Mouse (Mus musculus): ENCODE measurements around the gene Cdk15. TPM values are rescaled to one million over a fixed set of nuclear protein-coding genes. Genes with fewer than 3 reads are reported as not detected.

The Cdk15 gene
- total and polyA plus RNA-seq, 2 experiments from 2014 or later, result 1.3 to 1.8 TPM

- no peaks in the 10 kb centered on the region for H3K4me1 ChIP-seq (ENCODE audit: insufficient read depth, low read length)
- ATAC-seq, result no peak
- no peaks in the 10 kb centered on the region for H3K36me3 ChIP-seq (ENCODE audit: insufficient read depth, low read length)
- no peak overlapping the region for H3K27ac ChIP-seq
- H3K9me3 ChIP-seq (ENCODE audit: low read length), result no peaks in the 10 kb centered on the region
- no peak for DNase-seq (ENCODE audit: low spot score)
- no peak for TF ChIP-seq CTCF (IDR thresholded peaks at IDR 0.05; ENCODE audit: low read depth)
- no peak overlapping the region for H3K9ac ChIP-seq (replicated peaks; ENCODE audit: low read length)
- H3K4me2 ChIP-seq (ENCODE audit: low read depth, low read length), result no peak overlapping the region
- H3K4me3 ChIP-seq (ENCODE audit: low read length), result no peak overlapping the region
- 70% methylated on average over 6 of the region's 6 CpGs for WGBS
- H3K27me3 ChIP-seq (ENCODE audit: insufficient read depth, low read length), result no peaks in the 10 kb centered on the region
Observed at GRCm38 (mm10) chr1:59383049-59383610, 126.4 kb downstream of the Cdk15 start.

- Histone ChIP-seq H3K36me3 (ENCODE audit: insufficient read depth, low read length) (no peaks in the 10 kb centered on the region), H3K9me3 (ENCODE audit: low read length) (no peaks in the 10 kb centered on the region), H3K27me3 (ENCODE audit: insufficient read depth, low read length) (no peaks in the 10 kb centered on the region), H3K9ac (replicated peaks; ENCODE audit: low read length) (no peak overlapping the region), H3K27ac (no peak overlapping the region), H3K4me2 (ENCODE audit: low read depth, low read length) (no peak overlapping the region), H3K4me3 (ENCODE audit: low read length) (no peak overlapping the region), H3K4me1 (ENCODE audit: insufficient read depth, low read length) (no peaks in the 10 kb centered on the region)
- 86% methylated on average over 3 of the region's 3 CpGs for WGBS
- no peak for DNase-seq (ENCODE audit: low spot score)
- no peak for TF ChIP-seq CTCF (IDR thresholded peaks at IDR 0.05; ENCODE audit: low read depth)
- no peak for ATAC-seq
Observed at GRCm38 (mm10) chr1:59384400-59384799, 127.7 kb downstream of the Cdk15 start.

DNA sequence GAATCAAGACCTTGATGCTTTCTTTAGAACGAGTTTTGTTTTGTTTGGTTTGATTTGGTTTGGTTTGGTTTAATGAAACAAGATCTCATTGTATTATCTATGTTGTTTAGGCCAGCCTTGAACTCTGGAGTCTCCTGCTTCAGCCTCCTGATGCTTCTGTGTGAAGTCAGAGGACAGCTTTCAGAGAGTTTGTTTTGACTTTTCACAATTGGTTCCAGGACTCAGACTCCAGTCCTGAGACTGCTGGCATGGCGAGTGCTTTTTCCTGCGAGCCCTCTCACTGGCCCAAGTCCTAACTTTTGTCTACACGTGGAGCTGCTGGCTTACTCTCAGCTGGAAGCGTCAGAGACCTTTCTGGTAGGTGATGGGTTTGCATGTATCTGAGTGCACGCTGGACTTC is 128.9 kb downstream of the Cdk15 start:
- H3K27me3 ChIP-seq (ENCODE audit: insufficient read depth, low read length), result no peaks in the 10 kb centered on the region
- no peak overlapping the region for H3K4me2 ChIP-seq (ENCODE audit: low read depth, low read length)
- ATAC-seq, result no peak
- H3K27ac ChIP-seq, result no peak overlapping the region
- TF ChIP-seq CTCF (IDR thresholded peaks at IDR 0.05; ENCODE audit: low read depth), result no peak
- 60% methylated on average over 6 of the region's 6 CpGs for WGBS
- DNase-seq (ENCODE audit: low spot score), result no peak
- H3K9me3 ChIP-seq (ENCODE audit: low read length), result no peaks in the 10 kb centered on the region
- H3K4me1 ChIP-seq (ENCODE audit: insufficient read depth, low read length), result no peaks in the 10 kb centered on the region
- H3K9ac ChIP-seq (replicated peaks; ENCODE audit: low read length), result no peak overlapping the region
- no peak overlapping the region for H3K4me3 ChIP-seq (ENCODE audit: low read length)
- no peaks in the 10 kb centered on the region for H3K36me3 ChIP-seq (ENCODE audit: insufficient read depth, low read length)

GRCm38 (mm10) chr1:59387542-59388314 is 131.0 kb downstream of the Cdk15 start:
- TF ChIP-seq CTCF (IDR thresholded peaks at IDR 0.05; ENCODE audit: low read depth), result no peak
- Histone ChIP-seq H3K36me3 (ENCODE audit: insufficient read depth, low read length) (no peaks in the 10 kb centered on the region), H3K27me3 (ENCODE audit: insufficient read depth, low read length) (no peaks in the 10 kb centered on the region), H3K27ac (0 out of 2 replicates have a peak overlapping the region, but pooled peaks have one; percentile 1), H3K9ac (replicated peaks; ENCODE audit: low read length) (no peak overlapping the region), H3K9me3 (ENCODE audit: low read length) (no peaks in the 10 kb centered on the region), H3K4me1 (ENCODE audit: insufficient read depth, low read length) (no peaks in the 10 kb centered on the region), H3K4me2 (ENCODE audit: low read depth, low read length) (no peak overlapping the region), H3K4me3 (ENCODE audit: low read length) (no peak overlapping the region)
- DNase-seq (ENCODE audit: low spot score) (no peak), ATAC-seq (no peak)
- WGBS, result 28% methylated on average over 3 of the region's 3 CpGs

DNA sequence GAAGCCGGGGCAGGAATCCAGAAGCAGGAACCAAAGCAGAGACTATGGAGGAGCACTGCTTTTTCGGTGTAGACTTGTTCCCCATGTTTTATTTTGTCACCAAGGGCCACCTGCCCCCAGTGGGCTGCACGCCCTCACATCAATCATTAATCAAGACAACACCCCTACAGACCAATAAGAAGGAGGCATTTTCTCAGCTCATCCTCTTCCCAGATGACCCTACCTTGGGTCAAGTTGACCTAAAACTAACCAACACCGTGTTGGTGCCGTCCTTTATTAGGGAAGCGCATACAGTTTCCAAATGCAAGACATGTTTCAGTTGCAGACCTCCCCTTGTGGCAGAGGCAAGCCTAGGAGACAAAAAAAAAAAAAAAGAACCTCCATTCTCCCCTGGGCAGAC is 132.5 kb downstream of the Cdk15 start:
- Histone ChIP-seq H3K27ac (no peak overlapping the region), H3K4me2 (ENCODE audit: low read depth, low read length) (no peak overlapping the region), H3K4me1 (ENCODE audit: insufficient read depth, low read length) (no peaks in the 10 kb centered on the region), H3K4me3 (ENCODE audit: low read length) (no peak overlapping the region), H3K9me3 (ENCODE audit: low read length) (no peaks in the 10 kb centered on the region), H3K9ac (replicated peaks; ENCODE audit: low read length) (no peak overlapping the region), H3K27me3 (ENCODE audit: insufficient read depth, low read length) (no peaks in the 10 kb centered on the region), H3K36me3 (ENCODE audit: insufficient read depth, low read length) (no peaks in the 10 kb centered on the region)
- no peak for TF ChIP-seq CTCF (IDR thresholded peaks at IDR 0.05; ENCODE audit: low read depth)
- ATAC-seq (no peak), DNase-seq (ENCODE audit: low spot score) (no peak)
- 87% methylated on average over 6 of the region's 6 CpGs for WGBS

DNA sequence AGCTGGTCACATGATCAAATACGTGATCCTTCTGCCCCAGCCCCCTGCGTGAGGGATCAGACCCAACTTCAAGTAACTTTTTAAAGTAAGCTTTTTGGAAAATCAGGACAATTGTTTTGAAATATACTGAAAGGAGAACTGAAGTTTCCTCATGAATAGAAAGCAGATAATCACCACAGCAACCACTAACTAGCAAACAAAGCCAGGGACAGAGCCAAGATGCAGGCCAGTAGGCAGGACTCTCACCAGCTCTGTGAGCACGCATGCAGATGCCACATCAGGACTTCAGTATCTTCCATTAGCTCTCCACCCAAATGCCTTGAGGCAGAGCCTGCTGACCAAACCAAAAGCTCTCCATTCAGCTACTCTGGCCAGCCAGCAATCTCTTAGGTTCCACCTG is 135.0 kb downstream of the Cdk15 start:
- Histone ChIP-seq H3K27me3 (ENCODE audit: insufficient read depth, low read length) (no peaks in the 10 kb centered on the region), H3K4me1 (ENCODE audit: insufficient read depth, low read length) (no peaks in the 10 kb centered on the region), H3K4me2 (ENCODE audit: low read depth, low read length) (no peak overlapping the region), H3K36me3 (ENCODE audit: insufficient read depth, low read length) (no peaks in the 10 kb centered on the region), H3K9ac (replicated peaks; ENCODE audit: low read length) (no peak overlapping the region), H3K27ac (no peak overlapping the region), H3K4me3 (ENCODE audit: low read length) (no peak overlapping the region), H3K9me3 (ENCODE audit: low read length) (no peaks in the 10 kb centered on the region)
- 59% methylated on average over 3 of the region's 3 CpGs for WGBS
- no peak for DNase-seq (ENCODE audit: low spot score)
- no peak for ATAC-seq
- no peak for TF ChIP-seq CTCF (IDR thresholded peaks at IDR 0.05; ENCODE audit: low read depth)

DNA sequence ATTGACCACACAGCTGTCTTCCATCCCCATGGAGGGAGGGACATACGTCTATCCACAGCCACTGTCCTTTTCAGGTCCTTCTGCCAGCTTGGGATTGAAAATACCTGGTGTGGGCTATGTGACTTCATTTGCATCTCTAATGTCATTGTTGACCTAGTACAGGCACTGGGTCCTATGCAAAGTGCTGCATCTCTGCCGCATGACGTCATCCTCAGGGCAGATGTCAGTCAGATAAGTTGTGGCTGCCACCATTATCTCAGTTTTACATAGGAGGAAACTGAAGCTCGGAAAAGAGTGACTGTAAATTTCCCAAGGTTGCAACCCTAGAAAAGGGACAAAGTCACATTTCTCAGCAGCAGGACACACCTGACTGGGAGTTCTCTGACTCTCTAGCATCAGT is 137.4 kb downstream of the Cdk15 start:
- no peak for ATAC-seq
- H3K36me3 ChIP-seq (ENCODE audit: insufficient read depth, low read length), result no peaks in the 10 kb centered on the region
- no peaks in the 10 kb centered on the region for H3K4me1 ChIP-seq (ENCODE audit: insufficient read depth, low read length)
- H3K9me3 ChIP-seq (ENCODE audit: low read length), result no peaks in the 10 kb centered on the region
- no peak for DNase-seq (ENCODE audit: low spot score)
- no peak for TF ChIP-seq CTCF (IDR thresholded peaks at IDR 0.05; ENCODE audit: low read depth)
- H3K9ac ChIP-seq (replicated peaks; ENCODE audit: low read length), result no peak overlapping the region
- WGBS, result 73% methylated on average over 4 of the region's 4 CpGs
- H3K27ac ChIP-seq, result no peak overlapping the region
- no peaks in the 10 kb centered on the region for H3K27me3 ChIP-seq (ENCODE audit: insufficient read depth, low read length)
- no peak overlapping the region for H3K4me3 ChIP-seq (ENCODE audit: low read length)
- H3K4me2 ChIP-seq (ENCODE audit: low read depth, low read length), result no peak overlapping the region
